Mouse (Mus musculus): ENCODE measurements at regions not wholly inside any gene's neighbourhood (a gene's known extent, or its start where the extent isn't known, plus 50 kb on each side); places are given as distances from the start of the nearest gene placed in this dataset.

- no peaks in the 10 kb centered on the region for H3K36me3 ChIP-seq (replicated peaks; ENCODE audit: control insufficient read depth, insufficient read depth)
- no peak overlapping the region for H3K9ac ChIP-seq
- DNase-seq (ENCODE audit: low spot score) (no peak), ATAC-seq (ENCODE audit: low FRiP score) (0 out of 2 replicates have a peak, but pooled peaks have one; percentile 55)
- no peak overlapping the region for H3K4me3 ChIP-seq (replicated peaks; ENCODE audit: low read length)
- H3K4me1 ChIP-seq (replicated peaks; ENCODE audit: control insufficient read depth, insufficient read depth, low read length): no peaks in the 10 kb centered on the region
- no peak overlapping the region for H3K27ac ChIP-seq
- no peak overlapping the region for H3K4me2 ChIP-seq (replicated peaks)
- 73% methylated on average over 9 of the region's 9 CpGs for WGBS
- H3K27me3 ChIP-seq (ENCODE audit: control insufficient read depth, insufficient read depth, low read length): no peaks in the 10 kb centered on the region
- no peaks in the 10 kb centered on the region for H3K9me3 ChIP-seq (ENCODE audit: control insufficient read depth, low read length)
Measured at GRCm38 (mm10) chr16:85290986-85291952, 117.7 kb upstream of the App start.

GRCm38 (mm10) chr16:85277862-85278261, 104.3 kb upstream of the App start:
- ATAC-seq (ENCODE audit: low FRiP score) (no peak), DNase-seq (ENCODE audit: low spot score) (no peak)
- Histone ChIP-seq H3K36me3 (replicated peaks; ENCODE audit: control insufficient read depth, insufficient read depth) (no peaks in the 10 kb centered on the region), H3K4me1 (replicated peaks; ENCODE audit: control insufficient read depth, insufficient read depth, low read length) (no peaks in the 10 kb centered on the region), H3K27me3 (ENCODE audit: control insufficient read depth, insufficient read depth, low read length) (no peaks in the 10 kb centered on the region), H3K9ac (no peak overlapping the region), H3K4me2 (replicated peaks) (no peak overlapping the region), H3K9me3 (ENCODE audit: control insufficient read depth, low read length) (no peaks in the 10 kb centered on the region), H3K27ac (no peak overlapping the region), H3K4me3 (replicated peaks; ENCODE audit: low read length) (no peak overlapping the region)
- WGBS: 70% methylated on average over 1 of the region's 1 CpGs

GRCm38 (mm10) chr16:85269681-85270080, 96.1 kb upstream of the App start:
- Histone ChIP-seq H3K4me2 (replicated peaks) (no peak overlapping the region), H3K9me3 (ENCODE audit: control insufficient read depth, low read length) (no peaks in the 10 kb centered on the region), H3K27ac (no peak overlapping the region), H3K9ac (no peak overlapping the region), H3K4me1 (replicated peaks; ENCODE audit: control insufficient read depth, insufficient read depth, low read length) (no peaks in the 10 kb centered on the region), H3K36me3 (replicated peaks; ENCODE audit: control insufficient read depth, insufficient read depth) (no peaks in the 10 kb centered on the region), H3K27me3 (ENCODE audit: control insufficient read depth, insufficient read depth, low read length) (no peaks in the 10 kb centered on the region), H3K4me3 (replicated peaks; ENCODE audit: low read length) (no peak overlapping the region)
- ATAC-seq (ENCODE audit: low FRiP score) (no peak), DNase-seq (ENCODE audit: low spot score) (no peak)
- 84% methylated on average over 8 of the region's 8 CpGs for WGBS

- Histone ChIP-seq H3K9ac (no peak overlapping the region), H3K4me2 (replicated peaks) (no peak overlapping the region), H3K4me3 (replicated peaks; ENCODE audit: low read length) (no peak overlapping the region), H3K27ac (no peak overlapping the region), H3K9me3 (ENCODE audit: control insufficient read depth, low read length) (no peaks in the 10 kb centered on the region), H3K36me3 (replicated peaks; ENCODE audit: control insufficient read depth, insufficient read depth) (no peaks in the 10 kb centered on the region), H3K4me1 (replicated peaks; ENCODE audit: control insufficient read depth, insufficient read depth, low read length) (no peaks in the 10 kb centered on the region), H3K27me3 (ENCODE audit: control insufficient read depth, insufficient read depth, low read length) (no peaks in the 10 kb centered on the region)
- ATAC-seq (ENCODE audit: low FRiP score): no peak
- WGBS: 70% methylated on average over 4 of the region's 4 CpGs
- no peak for DNase-seq (ENCODE audit: low spot score)
Measured at GRCm38 (mm10) chr16:85259838-85260237, 86.3 kb upstream of the App start.

GRCm38 (mm10) chr16:85247301-85247700, 73.7 kb upstream of the App start:
- Histone ChIP-seq H3K27me3 (ENCODE audit: control insufficient read depth, insufficient read depth, low read length) (no peaks in the 10 kb centered on the region), H3K9ac (no peak overlapping the region), H3K36me3 (replicated peaks; ENCODE audit: control insufficient read depth, insufficient read depth) (no peaks in the 10 kb centered on the region), H3K4me3 (replicated peaks; ENCODE audit: low read length) (no peak overlapping the region), H3K9me3 (ENCODE audit: control insufficient read depth, low read length) (no peaks in the 10 kb centered on the region), H3K4me1 (replicated peaks; ENCODE audit: control insufficient read depth, insufficient read depth, low read length) (no peaks in the 10 kb centered on the region), H3K27ac (no peak overlapping the region), H3K4me2 (replicated peaks) (no peak overlapping the region)
- no peak for ATAC-seq (ENCODE audit: low FRiP score)
- 79% methylated on average over 1 of the region's 1 CpGs for WGBS
- DNase-seq (ENCODE audit: low spot score): no peak

GRCm38 (mm10) chr16:85233037-85233436, 59.5 kb upstream of the App start:
- Histone ChIP-seq H3K27ac (no peak overlapping the region), H3K27me3 (ENCODE audit: control insufficient read depth, insufficient read depth, low read length) (no peaks in the 10 kb centered on the region), H3K4me3 (replicated peaks; ENCODE audit: low read length) (no peak overlapping the region), H3K9me3 (ENCODE audit: control insufficient read depth, low read length) (no peaks in the 10 kb centered on the region), H3K4me1 (replicated peaks; ENCODE audit: control insufficient read depth, insufficient read depth, low read length) (no peaks in the 10 kb centered on the region), H3K36me3 (replicated peaks; ENCODE audit: control insufficient read depth, insufficient read depth) (no peaks in the 10 kb centered on the region), H3K9ac (no peak overlapping the region), H3K4me2 (replicated peaks) (no peak overlapping the region)
- WGBS: 86% methylated on average over 1 of the region's 1 CpGs
- DNase-seq (ENCODE audit: low spot score) (no peak), ATAC-seq (ENCODE audit: low FRiP score) (no peak)

GRCm38 (mm10) chr16:85231908-85232467, 58.4 kb upstream of the App start:
- H3K4me2 ChIP-seq (replicated peaks): no peak overlapping the region
- no peak overlapping the region for H3K4me3 ChIP-seq (replicated peaks; ENCODE audit: low read length)
- ATAC-seq (ENCODE audit: low FRiP score): no peak
- DNase-seq (ENCODE audit: low spot score): no peak
- H3K27ac ChIP-seq: no peak overlapping the region
- no peaks in the 10 kb centered on the region for H3K27me3 ChIP-seq (ENCODE audit: control insufficient read depth, insufficient read depth, low read length)
- 71% methylated on average over 6 of the region's 6 CpGs for WGBS
- no peak overlapping the region for H3K9ac ChIP-seq
- H3K36me3 ChIP-seq (replicated peaks; ENCODE audit: control insufficient read depth, insufficient read depth): no peaks in the 10 kb centered on the region
- no peaks in the 10 kb centered on the region for H3K4me1 ChIP-seq (replicated peaks; ENCODE audit: control insufficient read depth, insufficient read depth, low read length)
- H3K9me3 ChIP-seq (ENCODE audit: control insufficient read depth, low read length): no peaks in the 10 kb centered on the region

- ATAC-seq (ENCODE audit: low FRiP score): no peak
- WGBS: 71% methylated on average over 2 of the region's 2 CpGs
Measured at GRCm38 (mm10) chr16:85231330-85231729, 57.8 kb upstream of the App start.

GRCm38 (mm10) chr16:85224325-85224724, 50.8 kb upstream of the App start:
- DNase-seq (ENCODE audit: low spot score) (no peak), ATAC-seq (ENCODE audit: low FRiP score) (no peak)
- 78% methylated on average over 2 of the region's 2 CpGs for WGBS
- Histone ChIP-seq H3K4me2 (replicated peaks) (no peak overlapping the region), H3K4me1 (replicated peaks; ENCODE audit: control insufficient read depth, insufficient read depth, low read length) (no peaks in the 10 kb centered on the region), H3K36me3 (replicated peaks; ENCODE audit: control insufficient read depth, insufficient read depth) (no peaks in the 10 kb centered on the region), H3K9me3 (ENCODE audit: control insufficient read depth, low read length) (no peaks in the 10 kb centered on the region), H3K9ac (no peak overlapping the region), H3K4me3 (replicated peaks; ENCODE audit: low read length) (no peak overlapping the region), H3K27me3 (ENCODE audit: control insufficient read depth, insufficient read depth, low read length) (no peaks in the 10 kb centered on the region), H3K27ac (no peak overlapping the region)

More at GRCm38 (mm10) chr16:85231330-85231729, 57.8 kb upstream of the App start:
- Histone ChIP-seq H3K9ac (no peak overlapping the region), H3K27ac (no peak overlapping the region), H3K4me2 (replicated peaks) (no peak overlapping the region), H3K4me1 (replicated peaks; ENCODE audit: control insufficient read depth, insufficient read depth, low read length) (no peaks in the 10 kb centered on the region), H3K9me3 (ENCODE audit: control insufficient read depth, low read length) (no peaks in the 10 kb centered on the region), H3K4me3 (replicated peaks; ENCODE audit: low read length) (no peak overlapping the region), H3K27me3 (ENCODE audit: control insufficient read depth, insufficient read depth, low read length) (no peaks in the 10 kb centered on the region), H3K36me3 (replicated peaks; ENCODE audit: control insufficient read depth, insufficient read depth) (no peaks in the 10 kb centered on the region)
- DNase-seq (ENCODE audit: low spot score): no peak
